Mouse (Mus musculus) heart, adult 2 months (tissue): Measurements from ENCODE around the gene Olfr165. TPM values are rescaled to one million over a fixed set of nuclear protein-coding genes. Genes with fewer than 3 reads are reported as not detected.
"Not testable (repeated sequence)": the region's sequence is repeated elsewhere in the genome, so short reads cannot be mapped to it uniquely, and the experiment has no call there.

Experiments
- DNase-seq, 2 experiments: peaks; one replicate each; pipeline ENCODE4 v3.0.0; 2021
- H3K27ac ChIP-seq: fragments of 200-600 bp; 2 replicates; pipeline ENCODE4 v1.8.1; 2022
- H3K27me3 ChIP-seq: fragments of 200-500 bp; 2 replicates; pipeline ENCODE4 v1.6.1; 2012; ENCODE audit warnings: mild to moderate bottlenecking, low read length, inconsistent platforms, mixed read lengths; ENCODE audit not compliant: control insufficient read depth, insufficient read depth
- H3K36me3 ChIP-seq: fragments of 200-500 bp; 2 replicates; pipeline ENCODE4 v1.6.1; 2012; ENCODE audit warnings: low read length, inconsistent platforms; ENCODE audit not compliant: control insufficient read depth, insufficient read depth
- H3K4me1 ChIP-seq: fragments of 200-500 bp; 2 replicates; pipeline ENCODE4 v1.6.1; 2011; ENCODE audit warnings: low read length; ENCODE audit not compliant: control insufficient read depth, insufficient read depth
- H3K4me3 ChIP-seq: fragments of 200-600 bp; 2 replicates; pipeline ENCODE4 v1.8.1; 2022
- H3K79me2 ChIP-seq: fragments of 200-500 bp; replicated peaks from 2 replicates; pipeline ENCODE4 v1.6.1; 2012; ENCODE audit warnings: mild to moderate bottlenecking, inconsistent platforms, low read length, moderate library complexity, mixed read lengths; ENCODE audit not compliant: control insufficient read depth, insufficient read depth
- H3K9ac ChIP-seq: fragments of 200-500 bp; 2 replicates; pipeline ENCODE4 v1.6.1; 2012; ENCODE audit warnings: low read depth, mild to moderate bottlenecking, control low read depth, inconsistent platforms, low read length, mixed read lengths
- CTCF ChIP-seq: fragments of 200-600 bp; IDR thresholded peaks from 2 replicates; pipeline ENCODE4 v1.8.1; 2022; ENCODE audit warnings: antibody characterized with exemption, mild to moderate bottlenecking, moderate library complexity
- EP300 ChIP-seq: fragments of 200-500 bp; IDR thresholded peaks from 2 replicates; pipeline ENCODE4 v1.6.1; 2011; ENCODE audit warnings: low read depth, low read length, control low read depth; ENCODE audit not compliant: insufficient read depth
- POLR2A ChIP-seq: fragments of 200-500 bp; IDR thresholded peaks from 2 replicates; pipeline ENCODE4 v1.6.1; 2011; ENCODE audit warnings: mild to moderate bottlenecking, low read depth, low read length, control low read depth; ENCODE audit not compliant: insufficient read depth
- WGBS: fragments of 180-500 bp; shearing (Covaris S2); methylation state at CpG from one replicate; pipeline ENCODE4 v1.1.7; 2018; 5-methylcytosine and 5-hydroxymethylcytosine counted together
- intact Hi-C: fragments of 180-260 bp; cut with DNase I; formaldehyde crosslinking; loops from one replicate; pipeline ENCODE4 v1.15.1; 2025
- long read RNA-seq: library from polyadenylated mRNA; stranded (forward); transcript quantifications from one replicate; pipeline ENCODE4 v2.0.0, GENCODE M21; 2021
- polyA plus RNA-seq: library from polyadenylated mRNA; depleted of rRNA; stranded (reverse); fragments of >200 nt; gene quantifications from 2 replicates; pipeline ENCODE4 v1.2.3, GENCODE M21; 2012; rRNA removed
- total RNA-seq, 2 experiments: library from RNA; stranded (reverse); gene quantifications; 2 replicates each; pipeline ENCODE4 v1.2.3; 2021

The Olfr165 gene
- total RNA-seq (not detected), polyA plus RNA-seq (not detected in 2 replicates)
- long read RNA-seq = 0 reads

- no peak within 1 kb of the TSS for H3K27ac ChIP-seq
- H3K4me1 ChIP-seq = no peaks in the 10 kb centered on the region
- no peaks in the 10 kb centered on the region for H3K79me2 ChIP-seq
- H3K9ac ChIP-seq = no peak within 1 kb of the TSS
- intact Hi-C loops = no loop called here
- TF ChIP-seq POLR2A = no peak
- TF ChIP-seq CTCF = no peak
- no peak for TF ChIP-seq EP300
- no peak within 1 kb of the TSS for H3K4me3 ChIP-seq
- H3K36me3 ChIP-seq = no peaks in the 10 kb centered on the region
- no peak for DNase-seq
- H3K27me3 ChIP-seq = no peaks in the 10 kb centered on the region
- WGBS = 33% methylated on average over 1 of the region's 1 CpGs
These were observed at the start of gene Olfr165 for GRCm38 (mm10) chr16:19423034-19423433. TSS of gene Olfr165 (minus strand) at chr16:19423134.

GRCm38 (mm10) chr16:19464365-19464764, 41.4 kb upstream of the Olfr165 start:
- no peak for TF ChIP-seq CTCF
- no peak for TF ChIP-seq POLR2A
- no peak for TF ChIP-seq EP300
- WGBS = 93% methylated on average over 1 of the region's 1 CpGs
- H3K27me3 ChIP-seq = no peaks in the 10 kb centered on the region
- H3K4me1 ChIP-seq = no peaks in the 10 kb centered on the region
- H3K9ac ChIP-seq = no peak overlapping the region
- no peak for DNase-seq
- no peaks in the 10 kb centered on the region for H3K36me3 ChIP-seq
- no peaks in the 10 kb centered on the region for H3K79me2 ChIP-seq
- no peak overlapping the region for H3K27ac ChIP-seq
- intact Hi-C loops = no loop called here
- H3K4me3 ChIP-seq = no peak overlapping the region

- H3K27me3 ChIP-seq, H3K79me2 ChIP-seq, H3K4me3 ChIP-seq, H3K4me1 ChIP-seq, H3K36me3 ChIP-seq, intact Hi-C loops, DNase-seq, H3K9ac ChIP-seq, H3K27ac ChIP-seq: not testable (repeated sequence)
- 69% methylated on average over 4 of the region's 4 CpGs for WGBS
These were observed 35.8 kb upstream of the Olfr165 start for GRCm38 (mm10) chr16:19458741-19459140.

- H3K36me3 ChIP-seq = no peaks in the 10 kb centered on the region
- no peak overlapping the region for H3K27ac ChIP-seq
- no peaks in the 10 kb centered on the region for H3K4me1 ChIP-seq
- H3K79me2 ChIP-seq = no peaks in the 10 kb centered on the region
- intact Hi-C loops = no loop called here
- no peak overlapping the region for H3K9ac ChIP-seq
- 56% methylated on average over 3 of the region's 3 CpGs for WGBS
- TF ChIP-seq CTCF = no peak
- TF ChIP-seq POLR2A = no peak
- no peak for TF ChIP-seq EP300
- no peak for DNase-seq
- no peaks in the 10 kb centered on the region for H3K27me3 ChIP-seq
- H3K4me3 ChIP-seq = no peak overlapping the region
These were observed 35.0 kb downstream of the Olfr165 start for GRCm38 (mm10) chr16:19387984-19388383.

Other genes with a start within 250 kb of the Olfr165 start
- gene Olfr164, start 109.1 kb downstream of the Olfr165 start, total RNA-seq = not detected
- gene Olfr164, start 109.1 kb downstream of the Olfr165 start, polyA plus RNA-seq = not detected in 2 replicates
- not detected for gene Olfr166, start 60.6 kb upstream of the Olfr165 start, total RNA-seq
- gene Olfr166, start 60.6 kb upstream of the Olfr165 start, polyA plus RNA-seq = not detected in 2 replicates
- not detected for gene Olfr167, start 99.1 kb upstream of the Olfr165 start, total RNA-seq
- gene Olfr167, start 99.1 kb upstream of the Olfr165 start, polyA plus RNA-seq = not detected in 2 replicates
- not detected for gene Olfr168, start 112.4 kb upstream of the Olfr165 start, total RNA-seq
- not detected in 2 replicates for gene Olfr168, start 112.4 kb upstream of the Olfr165 start, polyA plus RNA-seq
- gene Olfr169, start 148.7 kb upstream of the Olfr165 start, total RNA-seq = not detected
- gene Olfr169, start 148.7 kb upstream of the Olfr165 start, polyA plus RNA-seq = not detected in 2 replicates
- gene Olfr170, start 188.7 kb upstream of the Olfr165 start, total RNA-seq = not detected
- gene Olfr170, start 188.7 kb upstream of the Olfr165 start, polyA plus RNA-seq = not detected in 2 replicates
- not detected for gene Olfr171, start 206.8 kb upstream of the Olfr165 start, total RNA-seq
- gene Olfr171, start 206.8 kb upstream of the Olfr165 start, polyA plus RNA-seq = not detected in 2 replicates